Mouse (Mus musculus): ENCODE results near the gene Pla2g3. TPM values are rescaled to one million over a fixed set of nuclear protein-coding genes. Genes with fewer than 3 reads are reported as not detected.

The Pla2g3 gene
- polyA plus RNA-seq, 1 experiment: 0.62 TPM

DNA sequence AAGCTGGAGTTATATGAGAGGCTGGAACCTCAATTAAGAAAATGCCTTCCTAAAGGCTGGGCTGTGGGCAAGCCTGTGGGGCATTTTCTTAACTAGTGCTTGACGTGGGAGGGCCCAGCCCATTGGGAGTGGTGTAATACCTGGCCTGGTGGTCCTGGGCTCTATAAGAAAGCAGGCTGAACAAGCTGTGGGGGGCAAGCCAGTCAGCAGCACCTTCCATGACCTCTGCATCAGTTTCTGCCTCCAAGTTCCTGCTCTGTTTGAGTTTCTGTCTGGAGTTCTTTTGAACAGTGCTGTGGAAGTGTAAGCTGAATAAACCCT lies 58.1 kb downstream of the Pla2g3 start:
- TF ChIP-seq TCF3 (IDR thresholded peaks at IDR 0.05; ENCODE audit: insufficient read length, low read depth): no peak
- H3ac ChIP-seq (ENCODE audit: control insufficient read depth, insufficient read length): no peak overlapping the region
- H3K4me2 ChIP-seq (ENCODE audit: low read depth): no peak overlapping the region
- H3K27me3 ChIP-seq (ENCODE audit: control insufficient read depth, insufficient read depth, insufficient read length): no peaks in the 10 kb centered on the region
- no peak overlapping the region for H3K4me3 ChIP-seq
- no peaks in the 10 kb centered on the region for H3K79me2 ChIP-seq (ENCODE audit: control insufficient read depth, insufficient read depth)
- H3K36me3 ChIP-seq (ENCODE audit: control insufficient read depth, insufficient read depth): no peaks in the 10 kb centered on the region

DNA sequence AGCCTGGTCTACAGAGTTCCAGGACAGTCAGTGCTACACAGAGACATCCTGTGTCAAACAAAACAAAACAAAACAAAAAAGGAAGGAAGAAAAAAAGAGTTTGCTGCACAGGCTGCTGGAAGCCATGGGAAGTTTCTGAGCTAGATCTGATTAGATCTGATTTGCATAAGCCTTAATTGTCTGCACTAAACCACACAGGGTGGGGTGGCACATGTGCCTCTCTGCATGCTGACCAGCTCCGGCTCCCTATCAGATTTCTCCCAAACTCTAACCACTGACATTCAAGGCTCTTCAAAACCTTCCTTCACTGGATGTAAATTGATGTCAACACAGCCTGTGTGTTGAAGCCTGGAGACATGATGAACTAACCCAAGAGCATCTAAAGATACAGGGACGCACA lies 59.0 kb downstream of the Pla2g3 start:
- Histone ChIP-seq H3K79me2 (ENCODE audit: control insufficient read depth, insufficient read depth) (no peaks in the 10 kb centered on the region), H3ac (ENCODE audit: control insufficient read depth, insufficient read length) (no peak overlapping the region), H3K36me3 (ENCODE audit: control insufficient read depth, insufficient read depth) (no peaks in the 10 kb centered on the region), H3K4me3 (no peak overlapping the region), H3K4me2 (ENCODE audit: low read depth) (no peak overlapping the region), H3K27me3 (ENCODE audit: control insufficient read depth, insufficient read depth, insufficient read length) (no peaks in the 10 kb centered on the region)
- TF ChIP-seq POLR2A (IDR thresholded peaks at IDR 0.05; ENCODE audit: insufficient read length, low read depth) (no peak), TCF3 (IDR thresholded peaks at IDR 0.05; ENCODE audit: insufficient read length, low read depth) (no peak), E2F4 (IDR thresholded peaks at IDR 0.05; ENCODE audit: insufficient read depth) (no peak), MYOD1 (IDR thresholded peaks at IDR 0.05; ENCODE audit: control insufficient read depth in 1 of 3, insufficient read length in 2 of 3, low read depth in 2 of 3) (no peak), MYOG (IDR thresholded peaks at IDR 0.05; ENCODE audit: control insufficient read depth in 1 of 3, insufficient read depth in 1 of 3, insufficient read length in 2 of 3, low read depth in 2 of 3) (no peak)

DNA sequence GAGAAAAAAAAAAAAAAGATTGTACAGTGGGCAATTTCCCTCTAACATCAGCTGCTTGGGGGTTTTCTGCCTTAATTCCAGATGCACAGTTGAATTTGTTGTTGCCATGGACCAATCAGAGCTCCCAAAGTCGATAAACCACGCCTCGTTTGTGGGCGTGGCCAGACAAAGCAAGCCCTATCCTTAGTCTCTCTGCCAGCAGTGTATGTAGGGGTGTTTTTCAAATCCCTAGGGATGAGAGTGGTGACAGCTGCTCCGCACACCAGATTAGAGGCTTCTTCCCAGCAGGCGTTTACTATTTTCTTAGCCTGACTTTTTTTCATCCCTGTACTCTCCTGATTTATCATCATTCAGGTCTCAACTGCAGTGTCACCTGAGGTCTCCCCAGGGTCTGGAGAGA lies 59.9 kb downstream of the Pla2g3 start:
- peak overlapping the region; percentile 51 for H3K4me2 ChIP-seq (ENCODE audit: low read depth)
- H3K36me3 ChIP-seq (ENCODE audit: control insufficient read depth, insufficient read depth): no peaks in the 10 kb centered on the region
- H3K79me2 ChIP-seq (ENCODE audit: control insufficient read depth, insufficient read depth): no peaks in the 10 kb centered on the region
- TF ChIP-seq MYOG (IDR thresholded peaks at IDR 0.05; ENCODE audit: control insufficient read depth in 1 of 3, insufficient read depth in 1 of 3, insufficient read length in 2 of 3, low read depth in 2 of 3): peak in 1 of 3 experiments; percentile 55
- no peak for TF ChIP-seq MAX (IDR thresholded peaks at IDR 0.05; ENCODE audit: low read depth)
- no peak for TF ChIP-seq USF1 (IDR thresholded peaks at IDR 0.05; ENCODE audit: low read depth)
- peak in 2 of 3 experiments; percentile 55 to 69 for TF ChIP-seq MYOD1 (IDR thresholded peaks at IDR 0.05; ENCODE audit: control insufficient read depth in 1 of 3, insufficient read length in 2 of 3, low read depth in 2 of 3)
- no peak for TF ChIP-seq E2F4 (IDR thresholded peaks at IDR 0.05; ENCODE audit: insufficient read depth)
- TF ChIP-seq TCF12 (IDR thresholded peaks at IDR 0.05; ENCODE audit: insufficient read depth, poor library complexity, severe bottlenecking): peak; percentile 23
- no peak overlapping the region for H3K4me3 ChIP-seq
- H3ac ChIP-seq (ENCODE audit: control insufficient read depth, insufficient read length): no peak overlapping the region
- H3K27me3 ChIP-seq (ENCODE audit: control insufficient read depth, insufficient read depth, insufficient read length): no peaks in the 10 kb centered on the region

DNA sequence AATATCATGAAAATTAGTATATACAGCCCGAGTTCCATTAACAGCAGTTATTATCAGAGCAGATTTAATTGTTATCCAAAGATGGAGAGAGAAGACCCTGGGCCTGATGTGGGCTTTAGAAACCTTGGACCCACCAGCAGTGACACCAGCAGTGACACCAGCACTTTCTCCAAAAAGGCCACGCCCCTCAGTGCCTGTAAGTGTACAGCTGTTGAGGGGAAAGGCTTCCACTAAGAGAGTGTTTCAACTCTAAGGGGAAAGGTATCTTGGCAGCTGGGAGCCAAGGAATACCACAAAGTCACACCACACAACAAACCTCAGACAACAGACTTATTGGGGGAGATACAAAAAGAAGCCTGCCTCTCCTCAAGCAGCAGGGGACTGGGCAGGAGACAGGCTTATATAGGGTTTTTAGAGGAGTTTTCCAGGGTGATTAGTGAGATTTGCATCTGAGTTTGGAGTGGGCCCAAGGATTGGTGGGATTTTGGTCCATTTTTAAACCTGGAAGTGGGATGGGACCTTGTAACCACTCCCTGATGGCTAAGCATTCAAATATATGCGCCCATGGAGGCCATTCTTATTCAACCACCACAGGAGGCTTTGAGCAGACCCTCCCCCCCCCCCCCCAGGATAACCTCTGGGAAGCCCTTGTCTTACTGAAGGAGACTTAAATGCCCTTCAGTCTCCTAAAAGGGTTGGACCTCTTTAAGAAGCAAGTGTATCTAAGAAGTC lies 60.6 kb downstream of the Pla2g3 start:
- H3K36me3 ChIP-seq (ENCODE audit: control insufficient read depth, insufficient read depth): no peaks in the 10 kb centered on the region

More for the DNA sequence above, 60.6 kb downstream of the Pla2g3 start:
- H3K4me2 ChIP-seq (ENCODE audit: low read depth): peak overlapping the region; percentile 51
- H3ac ChIP-seq (ENCODE audit: control insufficient read depth, insufficient read length): no peak overlapping the region
- no peaks in the 10 kb centered on the region for H3K27me3 ChIP-seq (ENCODE audit: control insufficient read depth, insufficient read depth, insufficient read length)
- H3K79me2 ChIP-seq (ENCODE audit: control insufficient read depth, insufficient read depth): no peaks in the 10 kb centered on the region
- no peak overlapping the region for H3K4me3 ChIP-seq
- TF ChIP-seq MYOG (IDR thresholded peaks at IDR 0.05; ENCODE audit: control insufficient read depth in 1 of 3, insufficient read depth in 1 of 3, insufficient read length in 2 of 3, low read depth in 2 of 3): peak in 1 of 3 experiments; percentile 52
- peak in 1 of 3 experiments; percentile 50 for TF ChIP-seq MYOD1 (IDR thresholded peaks at IDR 0.05; ENCODE audit: control insufficient read depth in 1 of 3, insufficient read length in 2 of 3, low read depth in 2 of 3)
- TF ChIP-seq USF1 (IDR thresholded peaks at IDR 0.05; ENCODE audit: low read depth): no peak

Other genes starting within 250 kb of the Pla2g3 start
- 109 TPM for gene Drg1, start 221.9 kb upstream of the Pla2g3 start, polyA plus RNA-seq (2012; fragmentation: generic; extraction: Trizol)
- 14.5 TPM for gene Patz1, start 199.4 kb upstream of the Pla2g3 start, polyA plus RNA-seq (2012; fragmentation: generic; extraction: Trizol)
- gene Pik3ip1, start 157.9 kb upstream of the Pla2g3 start, polyA plus RNA-seq (2012; fragmentation: generic; extraction: Trizol): 5.8 TPM
- gene Limk2, start 79.1 kb upstream of the Pla2g3 start, polyA plus RNA-seq (2012; fragmentation: generic; extraction: Trizol): 37.8 TPM
- 47.2 TPM for gene Rnf185, start 35.9 kb upstream of the Pla2g3 start, polyA plus RNA-seq (2012; fragmentation: generic; extraction: Trizol)
- gene Inpp5j, start 16.5 kb downstream of the Pla2g3 start, polyA plus RNA-seq (2012; fragmentation: generic; extraction: Trizol): 5.8 TPM
- gene Selenom, start 26.4 kb downstream of the Pla2g3 start, polyA plus RNA-seq (2012; fragmentation: generic; extraction: Trizol): 270 TPM
- gene Smtn, start 52.3 kb downstream of the Pla2g3 start, polyA plus RNA-seq (2012; fragmentation: generic; extraction: Trizol): 141 TPM
- gene Morc2a, start 160.9 kb downstream of the Pla2g3 start, polyA plus RNA-seq (2012; fragmentation: generic; extraction: Trizol): 28.2 TPM

Data from myocyte (in vitro differentiated cells).